Mouse (Mus musculus): ENCODE data around the gene Foxb2.

DNA sequence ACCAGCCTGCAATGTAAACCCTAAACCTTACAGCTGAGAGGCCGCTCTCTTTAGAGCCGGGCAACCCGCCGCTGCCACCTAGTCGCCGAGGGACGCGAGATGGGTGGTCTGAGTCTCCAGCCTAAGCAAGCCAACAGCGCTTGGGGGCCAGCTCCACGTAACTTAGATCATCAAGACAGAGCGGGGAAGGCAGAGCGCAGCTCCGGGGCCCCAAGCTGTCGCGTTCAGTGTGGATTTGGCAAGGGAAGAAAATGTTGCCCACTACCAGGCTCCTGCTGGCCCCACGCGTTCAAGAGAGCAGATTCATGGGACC is 2.8 kb upstream of the Foxb2 start:
- TF ChIP-seq POLR2A (IDR thresholded peaks at IDR 0.05; ENCODE audit: insufficient read length, low read depth) = no peak
- TF ChIP-seq CEBPB (IDR thresholded peaks at IDR 0.05; ENCODE audit: insufficient read depth, poor library complexity, severe bottlenecking) = no peak
- TF ChIP-seq POLR2AphosphoS2 (IDR thresholded peaks at IDR 0.05; ENCODE audit: insufficient read length, low read depth) = no peak
- TF ChIP-seq MAX (IDR thresholded peaks at IDR 0.05; ENCODE audit: low read depth) = no peak
- TF ChIP-seq MYOD1 (IDR thresholded peaks at IDR 0.05; ENCODE audit: control insufficient read depth in 1 of 3, insufficient read length in 2 of 3, low read depth in 2 of 3) = no peak
